Mouse (Mus musculus) testis, adult 2 months (tissue): Measurements from ENCODE around the gene Arhgap24. TPM values are rescaled to one million over a fixed set of nuclear protein-coding genes. Genes with fewer than 3 reads are reported as not detected.

Experiments
- H3K27ac ChIP-seq: fragments of 200-500 bp; 2 replicates; pipeline ENCODE4 v1.5.1; 2012; ENCODE audit warnings: low read depth, low read length; ENCODE audit not compliant: control insufficient read depth, insufficient read depth
- H3K27me3 ChIP-seq: fragments of 200-500 bp; 2 replicates; pipeline ENCODE4 v1.6.1; 2012; ENCODE audit warnings: mild to moderate bottlenecking, low read length, moderate library complexity; ENCODE audit not compliant: control insufficient read depth, insufficient read depth
- H3K36me3 ChIP-seq: fragments of 200-500 bp; 2 replicates; pipeline ENCODE4 v1.6.1; 2012; ENCODE audit warnings: mild to moderate bottlenecking, low read length; ENCODE audit not compliant: control insufficient read depth, insufficient read depth
- H3K4me1 ChIP-seq: fragments of 200-500 bp; 2 replicates; pipeline ENCODE4 v1.6.1; 2012; ENCODE audit warnings: low read length; ENCODE audit not compliant: control insufficient read depth, insufficient read depth
- H3K4me3 ChIP-seq: fragments of 200-500 bp; 2 replicates; pipeline ENCODE4 v1.5.1; 2012; ENCODE audit warnings: low read depth, mild to moderate bottlenecking, low read length, moderate library complexity, mixed read lengths; ENCODE audit not compliant: control insufficient read depth
- CTCF ChIP-seq: fragments of 200-500 bp; IDR thresholded peaks from 2 replicates; pipeline ENCODE4 v1.5.1; 2012; ENCODE audit warnings: low read depth, mild to moderate bottlenecking, inconsistent platforms, low read length, moderate library complexity; ENCODE audit not compliant: control insufficient read depth, insufficient read depth, insufficient replicate concordance
- POLR2A ChIP-seq: fragments of 200-500 bp; IDR thresholded peaks from 2 replicates; pipeline ENCODE4 v1.6.1; 2012; ENCODE audit warnings: low read depth, mild to moderate bottlenecking, inconsistent platforms, low read length, moderate library complexity; ENCODE audit not compliant: control insufficient read depth
- polyA plus RNA-seq: library from polyadenylated mRNA; depleted of rRNA; stranded (reverse); fragments of >200 nt; gene quantifications from 2 replicates; pipeline ENCODE4 v1.2.3, GENCODE M21; 2012

The Arhgap24 gene
- polyA plus RNA-seq, 1 experiment: 1.9 TPM

DNA sequence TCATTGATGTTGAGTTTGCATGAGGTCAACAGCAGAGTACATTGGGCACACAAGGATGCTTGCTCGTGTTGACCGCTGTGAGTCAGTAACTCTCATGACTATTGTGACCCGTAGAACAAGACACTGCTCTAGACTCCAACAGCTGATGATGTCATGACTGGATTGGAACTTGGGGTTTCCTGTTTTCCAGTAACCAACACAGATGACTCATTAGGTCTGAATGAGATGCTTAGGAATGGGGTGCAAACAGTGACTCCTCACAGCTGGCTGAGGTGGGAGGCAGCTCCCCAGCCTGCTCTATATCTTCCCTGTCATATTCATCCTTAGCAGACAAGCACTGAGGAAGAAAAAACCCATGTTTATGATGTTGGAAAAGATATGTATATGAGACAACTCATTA, 95.6 kb downstream of the Arhgap24 start:
- Histone ChIP-seq H3K4me1 (no peaks in the 10 kb centered on the region; the same call in 1 of the 2 replicates), H3K27ac (no peak overlapping the region), H3K27me3 (no peaks in the 10 kb centered on the region), H3K4me3 (peak overlapping the region; percentile 65; the same call in 1 of the 2 replicates), H3K36me3 (no peaks in the 10 kb centered on the region)
- TF ChIP-seq POLR2A (peak; percentile 50; the same call in 1 of the 2 replicates), CTCF (no peak)

DNA sequence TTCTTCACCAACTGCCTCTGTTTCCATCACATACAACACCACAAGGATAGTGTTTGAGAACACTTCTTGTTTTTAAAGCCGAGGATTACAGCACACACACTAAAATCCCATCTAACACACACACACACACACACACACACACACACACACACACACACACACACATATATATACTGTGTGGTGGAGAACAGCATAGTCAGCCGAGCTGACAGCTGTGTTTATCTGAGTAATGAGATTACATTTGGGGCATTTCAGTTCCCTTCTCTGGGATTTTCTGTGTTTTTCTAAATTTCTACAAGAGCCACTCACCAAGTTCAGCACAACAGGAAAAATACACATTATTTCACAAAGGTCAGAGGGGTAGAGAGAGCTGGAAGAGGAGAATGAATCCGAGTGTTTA, 96.5 kb downstream of the Arhgap24 start:
- Histone ChIP-seq H3K27me3 (no peaks in the 10 kb centered on the region), H3K4me3 (no peak overlapping the region; the same call in 1 of the 2 replicates), H3K36me3 (no peaks in the 10 kb centered on the region), H3K4me1 (no peaks in the 10 kb centered on the region; the same call in 1 of the 2 replicates), H3K27ac (no peak overlapping the region)
- no peak for TF ChIP-seq CTCF
- no peak for TF ChIP-seq POLR2A

DNA sequence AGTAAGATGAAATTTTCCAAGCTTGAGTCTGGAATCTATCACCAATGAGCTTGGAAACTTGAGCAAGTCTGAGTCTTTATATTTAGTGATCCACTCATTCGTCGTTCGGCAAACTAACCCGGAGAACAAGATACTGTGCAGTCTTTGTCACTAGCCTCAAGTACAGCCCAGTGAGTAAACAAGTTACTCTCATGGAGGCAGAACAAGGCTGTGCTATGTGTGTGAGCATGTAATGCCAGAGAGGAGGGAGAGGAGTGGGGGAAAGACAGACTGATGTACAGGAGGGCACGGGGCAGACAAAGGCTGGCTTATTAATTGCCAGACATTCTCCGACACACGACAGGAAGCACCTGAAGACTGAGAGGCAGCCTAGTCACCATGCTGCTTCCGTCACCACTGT, 97.2 kb downstream of the Arhgap24 start:
- Histone ChIP-seq H3K4me1 (no peaks in the 10 kb centered on the region; the same call in 1 of the 2 replicates), H3K27ac (no peak overlapping the region), H3K4me3 (no peak overlapping the region), H3K36me3 (no peaks in the 10 kb centered on the region), H3K27me3 (no peaks in the 10 kb centered on the region)
- TF ChIP-seq POLR2A (no peak), CTCF (no peak)

DNA sequence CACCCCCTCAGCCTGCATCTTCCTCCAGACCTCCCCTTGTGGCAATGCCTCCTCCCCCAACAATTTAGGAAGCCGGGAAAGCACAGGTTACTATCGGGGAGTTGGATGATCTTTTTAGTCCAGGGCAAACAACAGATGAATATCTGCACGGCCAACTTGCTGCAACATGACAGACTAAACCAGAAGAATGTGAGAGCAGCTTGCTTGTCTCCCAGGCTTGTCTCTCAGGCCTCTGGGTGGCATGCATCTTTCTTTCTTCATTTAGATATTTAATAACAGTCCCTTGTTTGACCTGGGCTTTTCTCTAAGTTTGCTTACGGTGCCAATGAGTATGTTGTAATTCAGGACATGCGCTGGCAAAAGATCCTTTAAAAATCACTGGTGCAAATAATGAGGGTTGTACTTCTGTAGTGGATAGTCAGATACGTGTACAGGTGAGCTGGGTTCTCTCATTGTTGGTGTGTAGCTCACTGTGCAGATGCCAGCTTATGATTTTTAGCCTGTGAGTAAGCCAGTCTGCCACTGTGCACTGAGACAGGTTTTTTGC, 101.7 kb downstream of the Arhgap24 start:
- H3K4me1 ChIP-seq: no peaks in the 10 kb centered on the region; the same call in 1 of the 2 replicates
- H3K36me3 ChIP-seq: no peaks in the 10 kb centered on the region
- H3K4me3 ChIP-seq: no peak overlapping the region
- TF ChIP-seq POLR2A (no peak), CTCF (no peak)
- H3K27me3 ChIP-seq: no peaks in the 10 kb centered on the region
- H3K27ac ChIP-seq: no peak overlapping the region

DNA sequence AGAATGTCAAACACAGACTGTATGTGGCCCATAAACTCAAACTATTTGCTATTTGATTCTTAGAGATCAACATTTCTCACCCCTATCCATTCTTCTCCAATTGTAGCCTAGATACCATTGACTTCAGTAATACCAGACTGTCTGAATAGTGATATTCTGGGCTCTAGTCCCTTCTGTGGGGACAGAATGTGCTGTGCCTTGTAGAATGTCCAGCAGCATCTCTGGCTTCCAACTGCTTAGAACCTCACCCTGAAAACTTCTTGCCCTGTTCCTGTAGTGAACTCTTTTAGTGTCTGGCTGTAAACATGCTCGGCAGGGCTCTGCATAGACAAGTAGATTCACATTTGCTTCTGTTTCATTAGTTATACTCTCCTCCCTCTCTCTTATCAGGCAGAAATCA, 110.2 kb downstream of the Arhgap24 start:
- no peaks in the 10 kb centered on the region for H3K27me3 ChIP-seq
- no peaks in the 10 kb centered on the region for H3K36me3 ChIP-seq
- TF ChIP-seq CTCF (no peak), POLR2A (no peak)
- H3K4me1 ChIP-seq: no peaks in the 10 kb centered on the region; the same call in 1 of the 2 replicates
- H3K4me3 ChIP-seq: no peak overlapping the region
- H3K27ac ChIP-seq: no peak overlapping the region

DNA sequence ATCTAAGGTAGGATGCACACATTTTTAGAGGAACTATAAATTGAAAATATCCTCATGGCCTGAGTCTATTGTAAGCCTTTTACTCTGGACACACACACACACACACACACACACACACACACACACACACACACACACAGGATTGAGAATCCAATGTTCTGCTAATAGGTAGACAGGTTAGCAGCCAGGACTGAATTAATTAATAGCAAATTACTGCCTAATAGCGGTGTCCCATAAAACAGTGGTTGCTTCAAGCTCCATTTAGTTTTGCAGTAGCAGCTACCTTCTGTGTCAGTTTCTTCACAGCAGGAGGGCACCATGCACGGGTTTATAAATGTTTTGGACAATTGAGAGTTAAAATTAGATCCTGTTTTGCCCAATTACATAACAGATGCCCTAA, 111.9 kb downstream of the Arhgap24 start:
- Histone ChIP-seq H3K4me3 (no peak overlapping the region), H3K27ac (no peak overlapping the region), H3K36me3 (no peaks in the 10 kb centered on the region), H3K4me1 (no peaks in the 10 kb centered on the region; the same call in 1 of the 2 replicates), H3K27me3 (no peaks in the 10 kb centered on the region)
- TF ChIP-seq POLR2A: no peak
- TF ChIP-seq CTCF: no peak

DNA sequence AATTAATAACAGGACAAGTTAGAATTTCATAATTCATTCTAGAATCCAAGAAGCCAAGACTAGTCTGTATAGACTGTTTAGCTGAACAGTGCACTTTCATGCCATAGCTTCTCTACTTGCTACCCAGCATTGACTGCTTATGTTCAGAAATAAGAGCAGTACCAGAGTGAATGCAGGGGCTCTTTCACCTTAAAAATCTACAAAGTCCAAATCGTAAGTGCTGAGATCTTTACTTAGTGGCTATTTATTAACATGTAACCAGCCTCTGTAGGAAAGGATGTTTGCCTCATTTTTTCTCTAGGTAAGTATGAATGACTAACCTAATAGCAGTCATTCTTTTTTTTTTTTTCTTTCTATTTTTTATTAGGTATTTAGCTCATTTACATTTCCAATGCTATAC, 117.9 kb downstream of the Arhgap24 start:
- no peak overlapping the region for H3K27ac ChIP-seq
- H3K4me3 ChIP-seq: no peak overlapping the region
- TF ChIP-seq POLR2A: no peak
- no peak for TF ChIP-seq CTCF
- no peaks in the 10 kb centered on the region for H3K4me1 ChIP-seq
- no peaks in the 10 kb centered on the region for H3K36me3 ChIP-seq
- H3K27me3 ChIP-seq: no peaks in the 10 kb centered on the region
